Mouse (Mus musculus) cerebellum, postnatal 14 days (tissue): ENCODE results near the gene Tanc1.

Experiments
- DNase-seq, 2 experiments: peaks; one replicate each; pipeline ENCODE4 v3.0.0; 2021; ENCODE audit warnings: mixed read lengths in 2 of 2

Tanc1 gene

DNA sequence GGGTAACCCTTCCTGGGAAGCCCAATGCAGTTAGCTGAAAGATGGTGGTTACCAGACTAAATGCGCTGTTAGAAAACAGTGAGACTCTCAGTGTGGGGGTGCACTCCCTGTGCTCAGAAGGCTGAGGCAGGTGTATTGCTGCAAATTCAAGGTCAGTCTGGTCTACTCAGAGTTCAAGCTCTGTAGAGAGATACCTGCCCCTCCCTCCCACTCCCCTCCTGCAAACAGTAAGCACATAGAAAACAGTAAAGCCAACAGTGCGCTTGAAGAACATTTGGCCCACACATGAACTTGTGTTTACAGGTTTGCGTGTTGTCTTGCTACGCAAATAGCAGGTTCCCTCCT lies 73.7 kb downstream of the Tanc1 start:
- DNase-seq = no peak

DNA sequence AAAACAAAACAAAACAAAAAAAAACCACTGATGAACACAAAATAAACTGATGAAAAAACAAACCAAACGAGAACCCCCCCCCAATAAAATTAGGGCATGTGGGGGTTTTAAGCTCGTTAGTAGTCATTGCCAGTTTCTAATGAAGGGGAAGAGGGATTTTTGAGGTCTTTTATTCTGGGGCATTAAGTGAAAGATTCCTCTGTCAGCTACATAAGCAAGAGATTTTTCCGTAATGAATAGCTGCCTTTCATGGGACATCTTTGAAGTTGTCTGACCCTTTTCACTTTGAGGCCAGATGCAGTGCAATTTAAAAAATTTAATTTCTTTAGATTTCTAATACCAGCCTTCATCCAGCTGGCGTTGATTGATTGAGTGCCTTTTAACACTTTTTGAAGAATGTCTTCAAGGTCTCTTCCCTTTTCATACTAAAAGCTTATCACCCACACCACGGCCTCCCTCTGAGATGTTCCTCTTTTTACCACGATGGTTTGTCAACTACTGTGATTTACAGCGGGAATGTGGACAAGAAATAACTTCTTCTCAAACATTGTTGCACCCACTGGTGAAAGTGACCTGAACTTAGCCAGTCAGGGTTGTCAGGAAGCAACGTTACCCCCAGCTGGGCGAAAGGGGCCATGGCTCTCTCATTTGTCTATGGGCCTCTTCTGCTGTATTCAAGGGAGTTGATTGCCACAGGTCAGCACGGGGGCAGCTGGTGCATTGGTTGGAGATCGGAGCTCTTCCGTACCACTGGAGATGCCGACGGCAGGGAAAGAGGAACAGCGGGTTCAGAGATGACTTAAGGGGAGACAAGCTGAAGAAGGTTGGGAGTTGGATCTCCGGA lies 76.6 kb downstream of the Tanc1 start:
- DNase-seq = no peak

DNA sequence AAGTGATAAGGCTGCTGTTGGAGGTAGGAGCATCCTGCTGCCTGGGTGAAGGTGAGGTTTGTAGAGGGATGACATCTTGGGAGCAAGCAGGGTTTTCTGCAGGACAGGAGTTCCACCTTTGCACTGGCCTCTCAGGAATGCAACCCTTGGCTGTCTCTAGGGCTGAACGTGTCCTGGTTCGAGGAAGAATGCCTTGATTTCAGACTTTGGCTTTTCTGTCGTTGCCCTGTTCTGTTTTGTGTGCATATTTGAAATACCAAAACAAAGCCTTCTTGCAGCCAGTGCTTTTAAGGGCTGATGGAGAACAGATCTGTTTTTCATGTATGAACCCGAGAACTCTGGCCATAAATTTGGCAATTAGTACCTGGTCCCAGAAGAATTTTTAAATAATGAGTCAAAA lies 79.3 kb downstream of the Tanc1 start:
- DNase-seq = no peak

DNA sequence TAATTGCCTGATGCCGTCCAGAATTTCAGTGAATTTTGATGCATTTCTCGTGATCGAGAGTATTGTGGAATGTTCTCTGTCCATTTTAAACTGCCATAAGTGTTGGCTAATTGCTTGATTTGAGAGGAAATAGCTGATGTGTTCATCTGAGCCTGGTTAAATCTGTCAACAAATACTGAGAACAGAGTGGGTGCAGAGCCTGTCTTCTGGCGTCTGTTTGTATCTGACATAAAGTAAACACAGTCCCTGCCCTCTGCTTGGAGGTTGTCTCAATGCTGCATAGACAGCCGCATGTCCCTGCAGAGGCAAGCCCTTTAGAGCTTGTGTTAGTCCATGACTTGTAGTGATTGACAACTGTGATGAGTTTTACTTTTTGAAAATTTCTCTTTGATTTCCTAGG lies 81.6 kb downstream of the Tanc1 start:
- no peak for DNase-seq

DNA sequence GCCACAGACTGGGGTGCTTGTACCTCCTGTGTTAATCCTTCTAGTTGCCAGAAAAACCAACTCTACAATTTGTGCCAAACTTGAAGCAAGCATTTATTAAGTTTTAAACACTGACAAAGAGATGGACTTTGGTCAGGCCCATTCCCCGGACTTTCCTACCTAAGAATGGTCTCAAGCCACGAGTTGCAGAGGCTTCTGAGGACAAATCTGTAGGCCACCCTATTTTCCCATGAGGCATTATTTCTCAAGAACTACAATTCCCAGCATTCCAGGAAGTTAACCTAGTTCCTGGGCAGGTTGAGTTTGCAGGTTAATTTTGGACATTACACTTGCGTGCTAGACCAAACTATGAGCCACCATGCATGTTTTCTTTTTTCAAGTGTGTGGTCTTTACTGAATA lies 85.3 kb downstream of the Tanc1 start:
- DNase-seq = no peak

DNA sequence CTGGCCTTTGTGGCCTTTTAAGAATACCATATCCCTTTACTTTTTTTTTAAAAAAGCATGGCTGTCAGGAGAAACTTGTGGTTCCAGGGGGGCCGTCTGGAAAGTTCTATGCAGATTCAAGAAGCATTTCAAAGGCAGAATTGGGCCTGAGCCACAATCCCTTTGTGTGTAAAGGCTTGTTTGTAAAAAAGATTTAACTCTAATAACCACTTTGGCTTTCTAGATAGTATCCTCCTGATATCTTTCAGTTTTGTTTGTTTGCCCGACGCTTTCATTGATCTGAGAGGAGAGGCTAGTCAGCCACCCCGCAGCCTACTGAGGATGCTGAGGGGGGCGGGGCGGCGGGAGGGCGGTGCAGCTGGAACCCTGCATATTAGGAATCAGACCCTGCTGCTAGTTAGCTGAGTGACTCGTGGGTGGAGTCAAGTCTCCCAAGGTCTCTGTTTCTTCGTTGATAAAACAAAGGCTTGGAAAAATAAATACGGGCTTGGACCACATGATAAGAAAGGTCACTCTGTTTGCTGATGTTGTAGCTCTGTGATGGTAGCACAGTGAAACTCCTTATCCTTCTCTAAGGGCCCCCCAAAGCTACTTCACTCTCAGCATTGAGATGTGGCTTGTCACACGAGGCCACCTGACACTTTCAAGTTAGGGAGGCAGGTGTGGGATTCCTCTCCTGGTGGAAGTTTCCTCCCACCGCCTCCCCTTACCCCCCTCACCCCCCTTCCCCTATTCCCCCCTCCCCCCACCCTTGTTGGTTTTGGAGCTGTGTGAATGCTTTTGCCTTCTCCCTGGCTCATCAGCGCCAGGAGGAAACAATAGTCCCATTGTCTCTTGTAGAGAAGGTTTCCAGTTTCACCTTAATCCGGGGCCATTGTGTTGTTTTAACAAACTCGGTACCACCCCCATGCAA lies 86.1 kb downstream of the Tanc1 start:
- no peak for DNase-seq

DNA sequence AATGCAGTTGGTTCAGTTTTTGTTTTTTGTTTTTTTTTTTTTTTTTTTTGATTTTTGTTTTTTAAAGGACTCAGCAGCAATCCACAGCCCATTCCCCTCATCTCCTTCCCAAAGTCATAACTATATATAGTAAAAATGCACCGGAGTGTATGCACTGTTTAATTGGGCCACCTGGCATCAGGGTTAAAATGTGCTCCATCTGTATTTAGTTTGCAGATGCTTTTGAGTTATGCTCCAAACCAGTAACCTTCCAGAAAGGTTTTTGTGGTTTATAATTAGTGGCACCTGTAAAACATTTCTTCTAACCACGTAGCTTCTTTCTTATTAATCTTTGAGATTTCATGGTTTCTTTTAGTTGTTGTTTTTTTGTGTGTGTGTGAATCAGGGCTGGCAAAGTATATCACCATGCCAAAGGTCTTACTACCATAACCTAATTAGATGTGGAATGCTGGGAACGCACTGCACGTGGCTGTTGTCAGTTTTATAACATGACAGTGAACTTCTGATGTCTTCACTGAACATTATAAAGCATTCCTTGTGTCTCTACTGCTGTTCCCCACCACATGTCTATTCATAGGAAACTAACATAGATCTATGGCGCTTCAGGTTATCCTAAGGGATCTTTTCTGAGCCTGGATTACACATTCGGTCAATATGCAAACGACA lies 86.9 kb downstream of the Tanc1 start:
- DNase-seq = no peak

DNA sequence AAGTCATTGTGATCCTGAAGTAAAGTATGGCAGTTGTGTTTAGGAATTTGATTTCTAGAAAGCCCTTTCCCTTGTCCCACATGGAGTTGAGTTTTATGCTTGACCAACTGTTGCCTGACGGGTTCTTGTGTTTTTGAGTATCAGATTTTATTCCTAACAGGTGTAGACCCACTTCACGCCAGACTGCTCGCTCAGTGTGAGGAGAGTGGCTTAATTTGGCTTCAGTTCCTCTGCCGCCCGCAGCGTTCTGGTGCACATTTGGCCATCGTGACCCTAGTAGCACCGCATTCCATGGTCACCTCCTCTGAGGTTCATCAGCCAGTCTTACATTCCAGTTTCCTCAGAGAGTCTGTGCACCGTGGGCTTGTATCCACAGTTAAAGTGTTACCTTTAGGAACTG lies 88.1 kb downstream of the Tanc1 start:
- DNase-seq = peak; percentile 67 to 79

DNA sequence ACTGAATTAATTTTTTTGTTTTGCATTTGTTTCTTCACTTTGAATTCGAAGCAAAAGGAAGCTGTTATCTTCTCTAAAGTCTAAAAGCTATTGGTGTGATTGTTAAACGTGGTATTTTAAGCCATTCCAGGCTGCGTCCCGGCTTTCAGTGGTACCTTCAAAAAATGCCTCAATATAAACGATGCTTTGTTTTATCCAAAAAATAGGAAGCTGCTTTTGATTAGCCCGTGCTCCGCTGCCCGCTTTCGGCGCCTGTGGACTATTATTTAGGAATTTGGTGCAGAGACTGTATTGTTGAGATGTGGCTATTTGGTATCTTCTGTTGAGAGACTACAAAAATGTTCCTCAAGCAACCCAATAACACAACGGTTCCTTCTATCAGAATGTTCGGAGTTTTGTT lies 93.4 kb downstream of the Tanc1 start:
- DNase-seq = no peak

DNA sequence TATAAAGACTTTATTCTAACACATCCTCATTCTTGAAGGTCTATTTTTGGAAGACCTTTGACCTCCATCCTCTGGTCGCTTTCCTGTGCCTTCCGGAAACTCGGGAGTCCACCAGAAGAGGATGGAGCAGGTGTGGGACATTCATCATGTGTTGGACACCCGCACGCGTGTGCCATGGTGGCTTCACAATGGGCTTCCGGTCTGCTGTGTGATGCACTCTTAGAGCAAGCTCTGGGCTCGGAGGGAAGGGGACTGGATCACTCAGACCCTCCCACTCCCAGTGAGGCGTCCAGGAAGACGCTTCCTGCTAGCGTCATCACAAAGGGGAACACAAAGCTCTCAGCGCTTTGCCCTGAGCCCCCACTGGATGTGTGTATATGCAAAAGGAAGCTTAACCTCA lies 95.0 kb downstream of the Tanc1 start:
- DNase-seq = no peak

DNA sequence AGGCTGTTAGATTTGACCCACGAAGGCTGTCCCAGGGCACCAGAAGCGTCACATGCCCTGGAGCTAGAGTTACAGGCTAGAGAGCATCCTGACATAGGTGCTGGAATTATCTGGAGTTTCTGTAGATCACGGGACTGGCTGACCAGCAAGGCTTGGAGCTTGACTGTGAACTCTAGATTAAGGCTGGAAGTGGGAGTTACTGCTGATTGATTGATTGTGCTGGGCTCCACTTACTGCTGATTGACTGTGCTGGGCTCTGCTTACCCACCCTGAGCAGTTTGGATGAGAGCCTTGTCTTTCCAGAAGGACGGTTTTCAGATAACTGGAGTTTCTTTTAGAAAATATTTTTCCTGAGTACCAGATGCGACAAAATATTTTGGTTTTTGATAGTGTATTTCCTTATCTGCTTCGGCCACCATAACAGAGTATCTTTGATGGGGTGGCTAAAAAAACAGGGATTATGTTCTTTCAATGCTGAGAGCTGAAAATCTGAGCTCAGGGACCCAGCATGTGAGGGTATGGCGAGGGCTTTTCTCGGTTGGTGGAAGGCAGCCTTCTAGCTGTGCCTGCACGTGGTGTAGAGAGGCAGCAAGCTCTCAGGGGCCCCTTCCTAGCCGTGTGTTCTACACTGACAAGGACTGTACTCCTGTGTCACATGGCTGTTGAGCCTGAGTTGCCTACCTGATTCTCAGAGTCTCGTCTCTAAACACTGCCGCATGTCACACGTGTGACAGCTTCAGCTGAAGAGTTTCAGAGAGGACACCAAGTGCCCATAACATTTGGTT lies 96.3 kb downstream of the Tanc1 start:
- DNase-seq = no peak

DNA sequence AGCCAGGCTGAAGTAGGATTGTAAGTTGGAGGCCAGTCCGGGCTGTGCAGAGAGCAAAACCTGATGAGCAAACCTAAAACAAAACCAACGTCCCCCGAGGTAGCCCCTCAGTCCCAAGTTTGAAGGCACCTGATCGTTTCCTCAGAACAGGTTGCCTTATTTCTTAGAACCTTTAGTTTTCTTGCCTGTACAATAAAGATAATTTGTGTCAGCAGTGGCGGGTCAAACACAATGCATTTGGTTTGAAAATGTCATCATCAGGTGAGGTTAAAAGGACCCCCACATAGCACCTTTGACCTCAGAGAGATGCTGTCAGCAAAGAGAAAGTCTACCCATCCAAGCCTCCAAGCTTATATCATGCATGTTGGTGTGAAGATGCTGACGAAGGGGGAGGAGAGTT lies 98.9 kb downstream of the Tanc1 start:
- DNase-seq = no peak

DNA sequence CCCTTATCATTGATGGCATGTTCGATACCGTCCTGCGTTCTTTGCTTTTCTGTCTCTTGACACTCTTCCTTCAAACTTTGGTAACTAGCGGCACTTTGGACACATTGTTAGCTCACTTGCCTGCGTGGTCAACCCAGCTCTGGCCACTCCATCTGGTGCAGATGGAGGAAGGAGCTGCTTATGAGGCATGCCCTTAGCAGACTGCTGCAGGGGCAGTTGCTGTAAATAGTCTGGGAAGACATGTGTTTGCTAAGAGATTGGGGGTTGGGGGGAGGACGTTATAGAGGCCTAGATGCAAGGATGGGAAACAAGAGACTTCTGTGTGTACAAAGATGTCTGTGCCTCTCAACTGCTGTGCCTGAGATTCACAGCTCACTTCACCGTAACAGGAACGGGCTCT lies 100.2 kb downstream of the Tanc1 start:
- DNase-seq = no peak

DNA sequence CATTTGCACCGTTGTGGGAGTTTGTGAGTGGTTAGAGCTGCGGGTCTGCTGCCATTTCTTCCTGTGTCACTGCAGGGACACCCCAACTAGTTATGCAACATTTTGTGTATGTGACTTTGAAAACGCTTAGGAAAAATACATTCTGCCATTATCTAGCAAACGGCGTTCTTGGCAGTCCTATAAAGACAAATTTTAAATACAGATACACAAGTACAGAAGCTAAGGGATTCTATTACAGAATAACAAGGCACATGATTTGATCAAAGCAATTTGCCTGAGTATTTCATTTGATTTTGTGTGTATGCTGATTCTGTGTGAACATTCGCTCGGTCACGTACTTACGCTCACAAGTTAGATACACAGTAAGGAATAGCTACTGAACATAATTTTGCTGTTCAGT lies 100.6 kb downstream of the Tanc1 start:
- no peak for DNase-seq

DNA sequence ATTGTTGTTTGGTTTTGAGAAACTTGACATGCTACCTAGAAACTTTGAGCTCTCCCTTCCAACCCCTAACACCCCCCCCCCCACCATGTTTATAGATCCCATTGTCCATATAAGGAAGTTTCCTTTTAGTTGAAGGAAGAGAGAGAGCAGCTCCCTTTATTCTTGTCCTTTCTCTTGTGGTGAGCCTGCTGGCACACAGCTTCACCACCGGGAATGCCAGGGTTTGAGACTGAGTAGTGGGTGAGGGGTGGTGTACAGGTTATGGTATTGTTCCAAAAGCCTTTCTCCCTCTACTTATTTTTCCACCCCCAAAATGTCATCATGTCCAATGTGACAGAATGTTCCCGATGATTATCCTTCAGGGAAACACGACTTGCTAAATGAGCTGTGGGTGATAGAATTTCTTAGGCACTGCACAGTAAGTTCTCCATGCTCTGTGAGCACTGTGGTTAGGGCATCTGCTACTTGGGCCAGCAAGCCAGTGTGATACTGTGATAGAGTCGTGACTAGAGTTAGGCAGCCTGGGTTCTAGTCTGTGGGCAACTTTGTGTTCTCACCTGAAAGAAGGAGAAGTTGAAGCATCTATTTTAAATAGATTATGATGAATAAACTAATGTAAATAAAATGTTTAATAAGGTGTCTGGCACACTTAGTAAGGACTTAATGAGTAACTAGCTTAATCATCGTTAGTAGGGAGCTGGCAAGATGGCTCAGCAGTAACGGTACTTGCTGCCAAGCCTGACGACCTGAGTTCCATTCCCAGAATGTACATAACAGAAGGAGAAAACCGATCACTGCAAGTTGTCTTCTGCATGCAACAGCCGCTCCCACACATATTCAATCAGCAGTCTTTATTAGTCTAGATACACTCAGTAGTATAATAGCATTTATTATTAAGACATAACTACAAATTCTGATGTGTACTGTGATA lies 102.0 kb downstream of the Tanc1 start:
- DNase-seq = no peak

DNA sequence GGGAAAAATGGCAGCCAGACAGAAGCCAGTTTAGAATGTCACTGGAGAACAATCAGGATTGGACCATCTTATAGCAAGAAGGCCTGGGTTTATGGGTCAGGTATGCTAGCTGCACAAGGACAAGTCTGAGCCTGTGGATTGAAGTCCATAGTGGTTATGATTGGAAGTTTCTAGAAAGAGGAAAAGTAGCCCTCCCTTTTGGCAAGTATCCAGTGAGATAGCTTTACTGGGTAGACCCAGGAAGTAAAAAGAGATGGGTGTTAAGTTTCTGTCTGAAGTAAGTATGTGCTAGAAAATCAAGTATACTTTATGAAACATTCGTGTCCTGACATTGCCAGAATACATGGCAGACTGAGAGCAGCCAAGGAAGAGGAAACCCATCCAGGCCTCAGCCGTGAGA lies 103.2 kb downstream of the Tanc1 start:
- no peak for DNase-seq

DNA sequence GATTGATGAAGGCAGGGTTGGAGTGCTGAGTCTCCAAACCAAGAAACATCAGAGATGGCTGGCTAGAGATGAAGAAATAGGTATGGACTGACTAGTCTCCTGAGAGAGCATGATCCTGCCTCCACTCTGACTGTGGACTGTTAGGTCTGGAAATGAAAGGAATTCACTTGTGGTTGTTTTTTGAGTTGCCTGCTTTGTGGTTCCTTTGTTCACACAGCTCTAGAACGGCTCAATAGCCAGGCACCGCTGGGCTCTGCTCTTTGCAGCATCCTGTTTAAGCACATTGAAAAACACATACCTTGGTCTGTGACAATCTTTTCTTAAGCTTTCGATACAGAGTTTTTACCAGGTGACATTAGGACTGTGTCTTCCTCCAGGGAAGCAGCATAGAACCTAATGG lies 104.6 kb downstream of the Tanc1 start:
- DNase-seq = no peak

DNA sequence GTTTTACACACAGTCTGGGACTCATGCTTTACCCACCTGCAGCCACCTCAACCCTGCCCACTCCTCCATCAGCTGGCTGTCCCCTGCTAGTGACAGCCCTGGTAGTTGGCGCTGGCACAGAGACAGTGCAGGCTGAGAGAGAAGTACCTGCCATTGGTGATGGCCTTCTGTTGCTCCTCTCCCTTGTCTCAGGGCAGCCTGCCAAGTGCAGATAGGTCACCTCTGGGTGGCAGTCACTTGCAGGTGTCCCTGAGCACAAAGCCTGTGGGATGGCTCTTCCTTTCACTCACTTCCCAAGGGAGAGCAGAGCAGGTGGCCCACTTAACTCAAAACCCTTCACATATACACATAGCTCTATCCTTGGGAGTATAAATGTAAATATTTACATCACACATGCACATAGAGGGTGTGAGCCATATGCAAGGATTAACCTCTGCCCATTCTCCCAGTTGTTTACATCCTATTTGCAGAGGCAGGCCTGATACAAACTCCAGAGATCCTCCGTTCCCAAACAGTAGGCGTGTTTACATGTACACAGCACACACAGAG lies 106.0 kb downstream of the Tanc1 start:
- DNase-seq = peak; percentile 80 to 83

DNA sequence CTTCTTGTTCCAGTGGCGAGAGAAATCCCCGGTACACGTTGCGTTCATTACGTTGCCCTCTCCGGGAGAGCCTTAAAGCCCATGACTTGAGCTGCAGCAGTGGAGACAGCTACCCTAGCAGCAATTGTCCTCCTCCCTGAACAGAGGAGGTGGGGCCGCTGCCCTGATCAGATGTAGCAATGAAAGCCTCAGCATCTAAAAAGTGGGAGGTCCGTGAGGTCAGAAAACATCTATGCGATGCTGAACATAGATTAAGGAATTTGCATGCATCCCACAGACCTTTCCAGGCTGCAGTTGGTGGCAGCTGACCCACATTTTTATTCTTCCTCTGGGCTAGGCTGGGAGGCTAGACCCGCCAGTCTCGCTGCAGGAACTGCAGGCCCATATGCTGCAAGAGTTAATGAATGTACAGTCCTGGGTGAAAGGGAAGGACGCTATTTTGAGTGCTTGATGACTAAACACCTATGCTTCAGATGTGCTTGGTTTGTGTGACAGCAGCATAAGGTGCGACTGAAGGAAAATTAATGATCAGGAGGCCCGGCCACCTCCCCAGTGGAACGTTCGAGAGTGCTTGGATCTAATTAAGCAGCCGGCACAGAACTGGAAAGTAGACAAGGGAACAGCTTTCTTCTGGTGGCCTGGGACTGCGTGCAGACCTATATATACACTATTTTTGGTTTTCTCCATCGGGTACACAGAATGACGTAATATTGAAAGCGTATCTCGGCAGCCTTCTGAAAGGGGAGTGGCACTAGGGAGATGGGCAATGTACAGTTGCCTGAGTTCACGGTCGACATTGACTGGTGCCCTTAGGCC lies 107.0 kb downstream of the Tanc1 start:
- DNase-seq = peak; percentile 33 to 58

DNA sequence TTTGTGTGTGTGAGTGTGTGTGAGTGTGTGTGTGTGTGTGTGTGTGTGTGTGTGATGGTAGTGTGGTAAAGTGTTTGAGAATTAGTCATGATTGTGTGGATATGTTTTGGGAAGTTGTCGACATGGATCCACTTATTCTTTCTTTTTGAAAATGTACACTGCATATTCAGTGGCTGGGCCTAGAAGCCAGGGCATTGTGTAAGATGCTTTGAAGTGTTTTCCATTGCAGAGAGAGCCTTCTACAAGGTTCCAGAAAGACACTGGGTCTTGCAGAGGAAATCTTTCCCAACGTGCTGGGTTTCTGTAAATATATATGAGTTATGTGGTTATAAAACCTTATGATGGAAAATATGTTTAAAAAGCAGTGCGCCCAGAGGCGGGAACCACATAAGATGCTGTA lies 108.0 kb downstream of the Tanc1 start:
- DNase-seq = no peak
